Mouse (Mus musculus) testis, adult 2 months (tissue): ENCODE results near the gene Gstt1.

Source experiments
- CTCF ChIP-seq: fragments of 200-500 bp; IDR thresholded peaks from 2 replicates; pipeline ENCODE4 v1.5.1; 2012; ENCODE audit warnings: low read depth, mild to moderate bottlenecking, inconsistent platforms, low read length, moderate library complexity; ENCODE audit not compliant: control insufficient read depth, insufficient read depth, insufficient replicate concordance
- POLR2A ChIP-seq: fragments of 200-500 bp; IDR thresholded peaks from 2 replicates; pipeline ENCODE4 v1.6.1; 2012; ENCODE audit warnings: low read depth, mild to moderate bottlenecking, inconsistent platforms, low read length, moderate library complexity; ENCODE audit not compliant: control insufficient read depth

GRCm38 (mm10) chr10:75844800-75845199, 46.4 kb upstream of the Gstt1 start:
- no peak for TF ChIP-seq CTCF
- 0 out of 2 replicates have a peak, but pooled peaks have one; percentile 3 for TF ChIP-seq POLR2A
